Mouse (Mus musculus) neural tube, embryonic 15.5 days (tissue): ENCODE results near the gene Ptpn14. TPM values are rescaled to one million over a fixed set of nuclear protein-coding genes. Genes with fewer than 3 reads are reported as not detected.

Source experiments
- ATAC-seq: fragments of 200-750 bp; cut with Nextera tagmentation; 2 replicates; pipeline ENCODE4 v1.8.0; 2017; ENCODE audit warnings: mild to moderate bottlenecking, moderate TSS enrichment, moderate library complexity; ENCODE audit not compliant: low FRiP score
- H3K27ac ChIP-seq: fragments of 300-500 bp; sonication (generic); replicated peaks from 2 replicates; pipeline ENCODE4 v1.5.1; 2015; ENCODE audit warnings: mild to moderate bottlenecking, inconsistent platforms
- H3K27me3 ChIP-seq: fragments of 300-500 bp; sonication (generic); replicated peaks from 2 replicates; pipeline ENCODE4 v1.6.1; 2015; ENCODE audit warnings: inconsistent platforms
- H3K36me3 ChIP-seq: fragments of 300-500 bp; sonication (generic); 2 replicates; pipeline ENCODE4 v1.6.1; 2015; ENCODE audit warnings: inconsistent platforms
- H3K4me1 ChIP-seq: fragments of 300-500 bp; sonication (generic); 2 replicates; pipeline ENCODE4 v1.6.1; 2015; ENCODE audit warnings: inconsistent platforms
- H3K4me2 ChIP-seq: fragments of 300-500 bp; sonication (generic); 2 replicates; pipeline ENCODE4 v1.6.1; 2015; ENCODE audit warnings: inconsistent platforms, mild to moderate bottlenecking, moderate library complexity
- H3K4me3 ChIP-seq: fragments of 300-500 bp; sonication (generic); replicated peaks from 2 replicates; pipeline ENCODE4 v1.5.1; 2015; ENCODE audit warnings: mild to moderate bottlenecking, inconsistent platforms
- H3K9ac ChIP-seq: fragments of 300-500 bp; sonication (generic); replicated peaks from 2 replicates; pipeline ENCODE4 v1.6.1; 2015; ENCODE audit warnings: mild to moderate bottlenecking, inconsistent platforms
- H3K9me3 ChIP-seq: fragments of 300-500 bp; sonication (generic); replicated peaks from 2 replicates; pipeline ENCODE4 v1.6.1; 2016; ENCODE audit warnings: inconsistent platforms
- WGBS: fragments of 180-500 bp; shearing (Covaris S2); methylation state at CpG from one replicate; pipeline ENCODE4 v1.1.7; 2015; ENCODE audit warnings: mixed read lengths; 5-methylcytosine and 5-hydroxymethylcytosine counted together
- polyA plus RNA-seq: library from polyadenylated mRNA; unstranded; fragments of >200 nt; fragmentation: Nextera tagmentation; extraction: Ambion mirVana; gene quantifications from 2 replicates; pipeline ENCODE4 v1.2.1, GENCODE M21; 2015

The Ptpn14 gene
- polyA plus RNA-seq, 1 experiment from 2014 or later: 1.4 TPM

DNA sequence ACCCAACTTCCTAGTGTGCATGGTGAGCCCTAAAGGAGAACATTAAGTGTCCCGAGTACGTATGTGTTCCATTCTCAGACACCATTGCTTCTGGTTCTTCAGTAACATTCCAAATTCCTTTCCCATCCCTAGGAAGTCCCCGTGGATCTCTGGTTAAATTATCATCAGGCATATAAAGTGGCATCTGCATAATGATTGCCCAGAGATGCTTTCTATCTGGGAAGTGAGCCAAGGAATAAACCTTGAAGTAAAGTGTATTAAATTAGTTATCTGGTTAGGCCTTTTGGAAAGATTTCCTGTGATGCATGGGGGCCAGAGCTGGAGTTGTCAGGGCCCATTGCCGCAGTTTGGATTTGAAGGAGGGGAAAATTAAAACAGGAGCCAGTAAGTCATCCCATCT lies 144.0 kb downstream of the Ptpn14 start:
- Histone ChIP-seq H3K4me2 (no peak overlapping the region), H3K4me1 (peaks cover 26% of the 10 kb centered on the region), H3K27me3 (no peaks in the 10 kb centered on the region), H3K9ac (no peak overlapping the region), H3K4me3 (no peak overlapping the region), H3K36me3 (no peaks in the 10 kb centered on the region), H3K27ac (no peak overlapping the region), H3K9me3 (no peaks in the 10 kb centered on the region)
- no peak for ATAC-seq
- WGBS: 41% methylated on average over 4 of the region's 4 CpGs

DNA sequence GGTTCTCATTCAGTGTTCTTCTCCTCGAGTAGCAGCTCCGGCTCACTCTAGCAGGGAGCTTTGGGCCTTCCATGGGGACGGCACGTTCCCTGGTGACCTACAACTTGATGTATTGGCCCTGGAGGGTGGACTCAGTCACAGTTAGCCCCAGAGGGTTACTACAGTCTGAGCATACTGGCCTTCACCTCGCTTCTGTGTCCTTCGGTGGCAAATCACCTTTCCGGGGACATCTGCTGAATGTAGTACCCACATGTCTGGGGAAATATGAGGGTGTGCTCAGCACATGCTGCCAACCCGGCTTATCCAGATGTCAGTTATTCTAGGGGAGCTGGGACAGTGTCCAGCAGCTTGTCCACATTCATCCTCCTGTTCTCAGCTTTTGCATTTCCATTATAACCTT lies 145.5 kb downstream of the Ptpn14 start:
- no peak overlapping the region for H3K4me2 ChIP-seq
- H3K4me3 ChIP-seq: no peak overlapping the region
- H3K36me3 ChIP-seq: no peaks in the 10 kb centered on the region
- H3K9ac ChIP-seq: no peak overlapping the region
- H3K27ac ChIP-seq: no peak overlapping the region
- H3K4me1 ChIP-seq: peaks cover 21% of the 10 kb centered on the region
- H3K9me3 ChIP-seq: no peaks in the 10 kb centered on the region
- 66% methylated on average over 8 of the region's 8 CpGs for WGBS
- ATAC-seq: no peak
- no peaks in the 10 kb centered on the region for H3K27me3 ChIP-seq

DNA sequence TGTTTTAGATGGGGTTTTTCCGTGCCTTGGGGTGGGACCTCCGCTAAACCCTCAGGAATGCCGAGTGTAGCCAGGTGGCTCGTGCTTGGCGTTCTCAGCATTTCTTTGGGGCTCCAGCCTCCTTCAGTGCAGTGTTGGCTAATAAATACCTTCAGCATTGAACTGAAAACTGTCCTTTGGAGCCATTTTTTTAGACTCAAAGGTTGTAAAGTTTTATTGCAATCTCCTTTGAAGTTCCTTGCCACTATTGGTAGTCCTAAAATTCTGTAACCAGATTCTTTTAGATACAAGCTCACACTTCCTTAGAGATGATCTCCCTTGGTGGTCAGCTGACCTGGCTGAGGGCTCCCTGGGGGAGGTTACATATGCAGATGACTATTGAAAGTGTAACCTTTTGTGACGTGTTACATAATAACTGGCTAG lies 147.4 kb downstream of the Ptpn14 start:
- H3K9ac ChIP-seq: no peak overlapping the region
- WGBS: 18% methylated on average over 6 of the region's 6 CpGs

DNA sequence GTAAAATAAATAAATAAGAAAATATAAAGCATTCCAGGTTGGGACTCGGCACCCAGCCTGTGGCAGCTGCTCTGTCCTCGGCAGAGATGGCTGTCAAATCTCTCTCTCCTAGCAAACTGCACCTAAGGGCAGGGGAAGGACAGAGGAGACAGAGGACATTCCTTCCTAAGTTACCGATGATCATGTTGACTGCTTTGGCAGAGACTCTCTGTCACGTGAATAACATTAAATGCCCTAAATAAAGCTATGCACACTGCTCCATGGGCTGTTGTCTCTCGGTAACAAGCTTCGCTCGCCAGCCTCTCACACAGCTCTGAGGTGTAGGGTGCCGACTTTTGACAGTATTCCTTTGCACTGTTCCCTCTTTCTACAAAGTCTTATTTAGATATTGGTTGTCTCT lies 148.1 kb downstream of the Ptpn14 start:
- Histone ChIP-seq H3K4me2 (no peak overlapping the region), H3K27me3 (no peaks in the 10 kb centered on the region), H3K36me3 (no peaks in the 10 kb centered on the region), H3K9me3 (no peaks in the 10 kb centered on the region), H3K4me3 (no peak overlapping the region), H3K9ac (no peak overlapping the region), H3K4me1 (peaks cover 31% of the 10 kb centered on the region), H3K27ac (no peak overlapping the region)
- no peak; the same call in 1 of the 2 replicates for ATAC-seq
- 59% methylated on average over 8 of the region's 8 CpGs for WGBS

More for the DNA sequence above, 147.4 kb downstream of the Ptpn14 start:
- Histone ChIP-seq H3K9me3 (no peaks in the 10 kb centered on the region), H3K4me3 (no peak overlapping the region), H3K4me1 (peaks cover 31% of the 10 kb centered on the region), H3K4me2 (no peak overlapping the region), H3K36me3 (no peaks in the 10 kb centered on the region), H3K27me3 (no peaks in the 10 kb centered on the region), H3K27ac (no peak overlapping the region)
- no peak for ATAC-seq

DNA sequence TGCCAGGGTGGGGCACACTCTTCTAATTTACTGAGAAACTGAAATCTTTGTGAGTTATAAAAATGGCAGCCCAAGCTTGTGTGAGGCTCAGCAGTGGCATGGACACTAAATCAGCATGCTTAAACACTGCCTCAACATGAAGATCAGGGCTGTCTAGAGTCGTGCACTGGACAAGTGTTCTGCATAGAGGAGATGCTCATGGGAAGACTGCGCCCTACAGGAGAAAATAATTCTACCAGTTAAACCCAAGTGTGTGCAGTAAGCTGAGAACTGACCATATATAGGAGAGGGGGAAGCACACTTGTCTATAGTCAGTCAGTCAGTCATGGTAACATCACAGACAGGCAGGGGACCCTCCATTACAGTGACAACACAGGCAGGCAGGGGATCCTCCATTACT lies 151.1 kb downstream of the Ptpn14 start:
- WGBS: 55% methylated on average over 2 of the region's 2 CpGs
- H3K4me1 ChIP-seq: peaks cover 17% of the 10 kb centered on the region; the same call in 1 of the 2 replicates
- H3K4me2 ChIP-seq: no peak overlapping the region
- H3K9me3 ChIP-seq: no peaks in the 10 kb centered on the region
- H3K36me3 ChIP-seq: no peaks in the 10 kb centered on the region
- no peaks in the 10 kb centered on the region for H3K27me3 ChIP-seq
- no peak for ATAC-seq
- no peak overlapping the region for H3K4me3 ChIP-seq
- no peak overlapping the region for H3K27ac ChIP-seq
- H3K9ac ChIP-seq: no peak overlapping the region

DNA sequence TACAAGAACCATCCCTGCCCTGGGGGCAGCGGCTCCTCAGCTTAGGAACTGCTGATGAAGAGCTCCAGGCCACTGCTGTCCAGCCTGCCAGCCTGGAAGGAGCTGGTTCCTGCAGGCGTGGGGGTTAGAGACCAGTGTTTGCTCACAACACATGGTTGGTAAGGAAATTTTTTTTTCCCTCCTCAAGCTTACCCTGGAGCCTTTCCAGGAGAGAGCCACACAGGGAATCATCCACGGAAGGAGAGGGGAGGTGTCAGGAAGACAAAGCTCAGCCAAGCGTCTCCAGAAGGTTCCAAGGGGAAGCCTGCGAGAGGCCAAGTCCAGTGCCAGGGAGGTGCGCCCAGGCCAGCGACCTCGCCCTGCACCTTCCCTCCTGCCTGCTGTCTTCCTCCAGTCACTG lies 151.9 kb downstream of the Ptpn14 start:
- H3K9ac ChIP-seq: no peak overlapping the region
- 76% methylated on average over 8 of the region's 8 CpGs for WGBS
- H3K9me3 ChIP-seq: no peaks in the 10 kb centered on the region
- H3K4me3 ChIP-seq: no peak overlapping the region
- no peak overlapping the region for H3K27ac ChIP-seq
- ATAC-seq: no peak
- H3K4me1 ChIP-seq: peaks cover 14% of the 10 kb centered on the region; the same call in 1 of the 2 replicates
- H3K36me3 ChIP-seq: peaks cover under 1% of the 10 kb centered on the region; the same call in 1 of the 2 replicates
- H3K4me2 ChIP-seq: no peak overlapping the region
- no peaks in the 10 kb centered on the region for H3K27me3 ChIP-seq

DNA sequence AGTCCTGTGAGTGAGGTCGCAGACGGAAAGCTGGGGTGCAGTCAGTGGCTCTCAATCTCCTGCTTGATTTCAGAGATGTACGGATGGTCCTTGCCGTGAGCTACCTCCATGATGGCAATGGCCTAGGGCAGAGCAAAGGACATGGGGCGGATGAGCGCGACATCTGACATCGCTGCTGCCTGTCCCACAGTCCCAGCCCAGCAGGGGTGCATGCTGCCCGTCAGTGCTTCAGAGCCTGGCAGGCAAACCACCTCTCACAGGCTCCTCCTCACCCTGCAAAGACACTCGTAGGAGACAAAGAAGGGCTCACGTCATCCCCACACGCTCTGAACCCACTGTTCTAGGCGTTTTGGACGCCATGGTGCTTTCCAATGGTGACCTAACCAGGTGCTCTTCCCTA lies 152.7 kb downstream of the Ptpn14 start:
- no peaks in the 10 kb centered on the region for H3K9me3 ChIP-seq
- 70% methylated on average over 14 of the region's 14 CpGs for WGBS
- no peak for ATAC-seq

DNA sequence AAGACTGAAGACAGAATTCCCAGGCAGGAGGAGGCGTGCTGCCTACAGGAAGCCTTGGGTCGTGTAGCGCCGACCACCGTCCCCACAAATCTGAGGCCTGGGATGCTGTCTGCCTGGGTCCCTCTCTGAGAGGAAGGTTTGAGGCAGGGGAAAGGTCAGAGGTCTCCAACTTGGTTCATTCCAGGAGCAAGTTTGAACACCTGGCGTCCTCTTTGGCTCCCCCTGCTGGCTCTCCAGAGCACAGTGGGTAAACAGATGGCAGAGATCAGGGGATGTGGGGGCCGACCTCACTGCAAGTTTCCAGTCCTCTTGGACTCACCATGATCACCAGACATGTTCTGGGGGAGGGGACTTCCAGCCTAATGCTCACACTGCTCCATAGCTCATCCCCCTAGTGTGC lies 154.8 kb downstream of the Ptpn14 start:
- Histone ChIP-seq H3K9ac (no peak overlapping the region), H3K4me1 (peaks cover 10% of the 10 kb centered on the region; the same call in 1 of the 2 replicates), H3K4me2 (no peak overlapping the region), H3K9me3 (no peaks in the 10 kb centered on the region), H3K4me3 (no peak overlapping the region), H3K36me3 (peaks cover 6% of the 10 kb centered on the region; the same call in 1 of the 2 replicates), H3K27me3 (no peaks in the 10 kb centered on the region), H3K27ac (no peak overlapping the region)
- WGBS: 62% methylated on average over 7 of the region's 7 CpGs
- no peak for ATAC-seq

More for the DNA sequence above, 152.7 kb downstream of the Ptpn14 start:
- Histone ChIP-seq H3K4me1 (peaks cover 10% of the 10 kb centered on the region; the same call in 1 of the 2 replicates), H3K27me3 (no peaks in the 10 kb centered on the region), H3K4me3 (no peak overlapping the region), H3K36me3 (peaks cover 3% of the 10 kb centered on the region; the same call in 1 of the 2 replicates), H3K27ac (no peak overlapping the region), H3K9ac (no peak overlapping the region), H3K4me2 (no peak overlapping the region)

DNA sequence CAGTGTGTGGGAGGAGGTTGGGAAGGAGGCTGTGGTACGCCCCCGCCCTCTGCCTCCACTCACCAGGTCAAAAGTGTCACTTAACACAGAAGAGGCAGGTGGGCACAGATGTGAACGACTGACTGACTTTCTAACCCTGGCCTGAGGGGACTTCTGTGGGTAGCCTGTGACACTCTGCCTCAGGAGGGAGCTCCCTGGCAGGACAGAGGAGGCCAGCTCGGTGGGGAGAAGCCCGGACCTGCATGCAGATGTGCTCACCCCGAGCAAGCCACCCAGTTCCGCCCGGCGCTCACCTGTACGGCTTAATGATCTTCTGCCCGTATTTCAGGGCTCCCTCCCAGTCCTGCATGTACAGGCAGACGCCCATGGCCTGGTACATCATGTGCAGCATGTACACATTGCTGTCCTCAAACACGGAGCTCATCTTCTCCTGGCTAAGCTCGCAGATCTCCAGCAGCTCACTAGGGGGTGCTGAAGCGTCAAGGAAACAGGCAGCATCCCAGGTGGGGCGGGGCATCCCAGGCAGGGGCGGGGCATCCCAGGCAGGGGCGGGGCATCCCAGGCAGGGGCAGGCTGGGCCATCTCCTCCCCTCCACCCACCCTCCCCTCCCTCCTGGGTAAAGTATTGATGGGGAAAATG lies 155.6 kb downstream of the Ptpn14 start:
- no peak overlapping the region for H3K4me3 ChIP-seq
- H3K4me2 ChIP-seq: no peak overlapping the region
- H3K36me3 ChIP-seq: peaks cover 6% of the 10 kb centered on the region; the same call in 1 of the 2 replicates
- no peak for ATAC-seq
- H3K27ac ChIP-seq: no peak overlapping the region
- WGBS: 46% methylated on average over 18 of the region's 18 CpGs
- H3K4me1 ChIP-seq: peaks cover 10% of the 10 kb centered on the region; the same call in 1 of the 2 replicates
- no peak overlapping the region for H3K9ac ChIP-seq
- H3K27me3 ChIP-seq: no peaks in the 10 kb centered on the region
- no peaks in the 10 kb centered on the region for H3K9me3 ChIP-seq

DNA sequence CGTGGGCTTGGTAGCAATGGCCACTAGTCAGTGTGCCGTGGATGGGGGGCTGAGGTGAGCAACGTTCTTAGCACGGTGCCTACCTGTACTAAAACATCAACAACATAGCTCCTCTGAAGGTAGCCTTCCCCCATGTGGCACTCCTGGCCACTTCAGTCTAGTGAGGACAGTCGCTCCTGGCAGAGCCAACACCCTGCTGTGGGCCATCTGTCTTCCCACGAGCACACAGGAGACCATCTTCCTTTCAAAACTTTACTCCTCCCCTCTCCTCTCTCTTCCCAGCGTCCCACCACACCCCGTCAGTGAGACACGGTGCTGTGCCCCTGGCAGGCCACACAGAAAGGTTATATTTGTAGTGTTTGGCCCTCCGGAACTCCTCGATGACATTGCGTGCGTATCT lies 156.9 kb downstream of the Ptpn14 start:
- H3K4me1 ChIP-seq: 0 out of 2 replicates have a peak, but pooled peaks cover 3% of the 10 kb centered on the region
- 58% methylated on average over 13 of the region's 13 CpGs for WGBS

DNA sequence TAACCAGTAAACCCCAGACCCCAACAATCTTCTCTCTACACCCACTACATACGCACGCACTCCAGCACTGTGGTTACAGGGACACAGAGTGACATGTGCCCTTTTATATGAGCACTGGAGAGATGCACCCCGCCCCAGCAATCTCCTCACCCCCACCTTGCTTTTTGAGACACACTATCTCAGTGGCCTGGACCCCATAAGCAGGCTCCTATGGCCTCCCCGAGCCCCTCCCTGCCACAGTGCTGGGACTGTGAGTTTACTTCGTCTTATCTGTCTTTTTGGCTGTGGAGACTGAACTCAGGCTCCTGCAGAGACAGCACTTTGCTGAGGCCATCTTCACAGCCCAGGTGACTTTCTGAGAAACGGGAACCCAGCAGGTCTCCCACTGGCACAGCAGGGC lies 157.9 kb downstream of the Ptpn14 start:
- Histone ChIP-seq H3K9me3 (no peaks in the 10 kb centered on the region), H3K36me3 (peaks cover 6% of the 10 kb centered on the region; the same call in 1 of the 2 replicates), H3K4me1 (no peaks in the 10 kb centered on the region), H3K4me2 (no peak overlapping the region), H3K4me3 (no peak overlapping the region), H3K9ac (no peak overlapping the region), H3K27me3 (no peaks in the 10 kb centered on the region), H3K27ac (no peak overlapping the region)
- ATAC-seq: no peak
- 87% methylated on average over 6 of the region's 6 CpGs for WGBS

More for the DNA sequence above, 156.9 kb downstream of the Ptpn14 start:
- Histone ChIP-seq H3K27me3 (no peaks in the 10 kb centered on the region), H3K9ac (no peak overlapping the region), H3K27ac (no peak overlapping the region), H3K9me3 (no peaks in the 10 kb centered on the region), H3K4me2 (no peak overlapping the region), H3K36me3 (peaks cover 6% of the 10 kb centered on the region; the same call in 1 of the 2 replicates), H3K4me3 (no peak overlapping the region)
- ATAC-seq: no peak

DNA sequence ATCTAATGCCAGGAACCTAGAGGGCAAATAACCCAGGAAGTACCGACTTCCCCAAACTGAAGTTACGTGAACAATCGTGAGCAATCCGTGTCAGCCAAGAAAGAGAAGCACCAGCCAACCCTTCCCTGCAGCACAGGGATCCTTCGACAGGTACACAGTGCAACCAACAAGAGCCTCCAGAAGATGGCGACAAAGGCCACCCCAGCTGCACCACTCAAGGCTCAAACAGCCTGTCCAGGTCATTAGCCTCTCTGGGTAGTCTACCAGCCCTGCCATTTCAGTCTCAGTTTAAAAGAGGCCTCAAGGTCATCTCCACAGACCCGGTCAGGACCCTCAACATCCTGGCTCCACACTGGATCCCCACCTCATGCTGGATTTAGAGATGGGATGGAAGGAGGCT lies 159.4 kb downstream of the Ptpn14 start:
- H3K4me3 ChIP-seq: no peak overlapping the region
- WGBS: 37% methylated on average over 7 of the region's 7 CpGs
- no peak overlapping the region for H3K27ac ChIP-seq
- peaks cover 8% of the 10 kb centered on the region for H3K36me3 ChIP-seq
- H3K9me3 ChIP-seq: no peaks in the 10 kb centered on the region
- H3K4me1 ChIP-seq: no peaks in the 10 kb centered on the region
- no peaks in the 10 kb centered on the region for H3K27me3 ChIP-seq
- H3K9ac ChIP-seq: no peak overlapping the region
- H3K4me2 ChIP-seq: no peak overlapping the region
- ATAC-seq: peak; percentile 69; the same call in 1 of the 2 replicates
